Mouse (Mus musculus) kidney, adult 8-10 months (tissue): ENCODE results near the gene Pxk.
A peak's percentile ranks its signal among the peaks of the same experiment; 100 is the strongest.

Experiments used
- DNase-seq, 2 experiments: peaks; one replicate each; pipeline ENCODE4 v3.0.0; 2022

Pxk gene

DNA sequence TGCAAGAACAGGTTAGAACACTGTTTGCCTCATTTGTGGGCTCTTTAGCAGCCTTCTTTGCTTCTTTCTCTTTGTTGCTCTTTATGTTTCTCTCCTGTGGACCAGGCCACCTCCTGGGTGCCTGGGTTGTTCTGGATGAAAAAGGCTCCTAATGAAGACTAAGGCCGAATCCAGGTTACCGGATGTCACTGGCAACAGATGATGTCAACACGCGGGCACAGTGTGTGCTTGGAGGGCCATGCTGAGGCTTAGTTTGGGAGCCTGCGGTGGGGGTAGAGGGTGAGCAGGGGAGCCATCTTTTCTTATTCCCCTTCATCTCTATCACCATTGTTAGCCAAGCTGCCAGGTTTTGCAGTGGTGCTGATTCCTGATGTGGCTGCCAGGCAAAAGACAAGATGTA, 109.5 kb downstream of the Pxk start:
- no peak for DNase-seq

DNA sequence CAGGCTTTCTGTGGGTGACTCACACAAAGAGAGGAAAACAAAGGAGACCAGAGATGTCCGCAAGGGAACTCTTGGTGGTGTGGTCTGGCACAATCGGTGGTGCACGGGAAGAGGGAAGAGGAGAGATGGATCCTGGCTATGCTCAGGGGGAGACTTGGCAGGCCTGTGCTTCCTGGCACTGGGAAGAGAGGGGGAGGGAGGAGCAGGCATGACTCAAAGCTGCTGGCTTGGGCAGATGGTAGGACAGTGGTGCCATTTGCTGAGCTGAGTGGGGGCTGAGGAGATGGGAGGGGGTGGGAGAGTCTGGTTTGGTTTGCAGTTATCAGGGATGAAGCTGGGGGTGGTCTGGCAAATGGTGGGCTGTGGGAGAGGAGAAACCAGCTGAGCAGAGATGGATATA, 110.9 kb downstream of the Pxk start:
- DNase-seq: no peak

- no peak for DNase-seq
Measured at GRCm38 (mm10) chr14:8209896-8210295, 111.9 kb downstream of the Pxk start.

DNA sequence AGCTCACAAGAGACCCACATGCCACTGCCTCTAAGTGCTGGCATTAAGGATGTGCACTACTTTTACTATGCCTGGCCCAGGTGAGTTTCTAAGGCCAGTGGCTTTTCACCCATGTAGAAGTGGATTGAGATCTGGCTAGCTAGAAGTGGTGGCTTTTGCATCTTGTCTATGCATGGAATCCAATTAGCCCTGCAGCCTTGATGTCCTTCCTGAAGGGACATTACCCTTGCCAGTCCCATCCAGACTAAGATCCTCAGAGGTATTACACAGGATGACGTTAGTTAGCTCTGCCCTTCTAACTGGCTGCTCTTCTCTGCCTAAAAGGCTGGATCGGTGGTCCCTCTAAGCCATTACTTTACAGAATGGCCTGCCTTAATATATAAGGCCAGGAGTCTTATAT, 115.0 kb downstream of the Pxk start:
- no peak for DNase-seq

DNA sequence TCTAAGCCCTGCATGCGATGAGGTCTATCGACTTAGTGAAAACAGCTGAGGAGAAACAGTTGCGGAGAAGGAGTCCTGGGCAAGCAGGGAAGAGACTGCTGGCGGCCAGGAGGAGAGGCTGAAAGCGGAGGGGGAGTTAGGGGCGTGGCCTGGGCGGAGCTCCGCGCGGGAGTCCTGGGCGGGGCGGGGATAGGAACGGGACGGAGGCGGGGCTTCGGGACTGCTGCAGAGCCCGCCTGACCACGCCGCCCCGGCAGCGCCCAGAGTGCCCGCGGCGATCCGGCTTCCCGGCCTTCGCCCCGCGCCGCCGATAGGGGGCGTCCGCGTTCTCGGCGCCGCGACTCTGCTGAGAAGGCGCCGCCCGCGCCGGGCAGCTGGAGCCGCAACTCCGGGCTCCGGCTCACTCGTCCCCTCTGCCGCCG, 115.8 kb downstream of the Pxk start, which contains the start of gene Kctd6:
Kctd6 (plus strand) TSS at position 338 of the 422 bp plus-strand sequence.
- peak; percentile 96 to 98 for DNase-seq
